Mouse (Mus musculus): Measurements from ENCODE around the gene Acadvl. TPM values are rescaled to one million over a fixed set of nuclear protein-coding genes. Genes with fewer than 3 reads are reported as not detected.

Gene Acadvl
- polyA plus RNA-seq, 1 experiment from 2014 or later, result 111 TPM

DNA sequence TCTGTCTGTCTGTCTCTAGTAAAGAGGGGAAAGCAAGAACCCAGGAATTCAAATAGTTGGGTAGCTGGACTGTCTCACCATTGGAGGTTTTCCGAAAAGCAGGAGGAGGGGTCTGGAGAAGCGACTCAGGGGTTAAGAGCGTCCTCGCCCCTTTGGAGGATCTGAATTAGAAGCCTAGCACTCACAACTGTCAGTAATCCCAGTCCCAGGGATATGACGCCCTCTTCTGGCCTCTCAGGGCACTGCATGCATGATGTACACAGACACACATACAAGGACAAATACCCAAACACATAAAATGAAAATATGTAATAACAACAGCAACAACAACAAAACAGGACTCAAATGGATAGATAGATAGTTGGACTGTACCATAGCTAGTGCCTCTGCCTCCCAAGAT, 54.6 kb downstream of the Acadvl start:
- no peak for ATAC-seq (ENCODE audit: insufficient read depth)
- Histone ChIP-seq H3K27me3 (peaks cover 92% of the 10 kb centered on the region), H3K9me3 (replicated peaks) (no peaks in the 10 kb centered on the region), H3K27ac (replicated peaks) (no peak overlapping the region), H3K4me1 (replicated peaks) (peaks cover 9% of the 10 kb centered on the region), H3K4me2 (no peak overlapping the region), H3K4me3 (replicated peaks) (no peak overlapping the region), H3K36me3 (replicated peaks) (no peaks in the 10 kb centered on the region), H3K9ac (no peak overlapping the region)
- WGBS (ENCODE audit: insufficient replicate concordance), result 41% methylated on average over 5 of the region's 5 CpGs

MicroRNA genes within 50 kb of the gene (microRNA counts, 519-probe panel; counts per million panel counts)
- microRNA mmu-miR-324-3p (not detected), microRNA mmu-miR-324-5p (2,943 counts per million, percentile 59 among the panel's probes with 10 or more counts)

Small RNA genes lying within 50 kb of the gene (microRNA-seq; reads per million reads assigned to microRNA genes)
- not detected for gene Gm44349
- 2,107 reads per million, percentile 83 among the genes with 10 or more reads in this experiment for gene Mir324

Other genes with a start within 250 kb of the Acadvl start
- 0.43 and 0.92 TPM in 2 replicates for gene Zbtb4, start 249.5 kb downstream of the Acadvl start, polyA plus RNA-seq (2015; fragmentation: Nextera tagmentation; extraction: Ambion mirVana)
- gene Chrnb1, start 219.5 kb downstream of the Acadvl start, polyA plus RNA-seq (2015; fragmentation: Nextera tagmentation; extraction: Ambion mirVana), result 0.84 and 1.3 TPM in 2 replicates
- gene Fgf11, start 213.6 kb downstream of the Acadvl start, polyA plus RNA-seq (2015; fragmentation: Nextera tagmentation; extraction: Ambion mirVana), result 0.16 and 0.18 TPM in 2 replicates
- gene Tmem102, start 209.8 kb downstream of the Acadvl start, polyA plus RNA-seq (2015; fragmentation: Nextera tagmentation; extraction: Ambion mirVana), result 0.69 and 0.94 TPM in 2 replicates
- gene Gm39566, start 200.1 kb downstream of the Acadvl start, polyA plus RNA-seq (2015; fragmentation: Nextera tagmentation; extraction: Ambion mirVana), result not detected in 2 replicates
- not detected in 2 replicates for gene Spem2, start 196.9 kb downstream of the Acadvl start, polyA plus RNA-seq (2015; fragmentation: Nextera tagmentation; extraction: Ambion mirVana)
- gene Spem1, start 193.2 kb downstream of the Acadvl start, polyA plus RNA-seq (2015; fragmentation: Nextera tagmentation; extraction: Ambion mirVana), result not detected in 2 replicates
- gene Nlgn2, start 177.6 kb downstream of the Acadvl start, polyA plus RNA-seq (2015; fragmentation: Nextera tagmentation; extraction: Ambion mirVana), result 0.54 and 0.64 TPM in 2 replicates
- 336 and 387 TPM in 2 replicates for gene Tmem256, start 176.9 kb downstream of the Acadvl start, polyA plus RNA-seq (2015; fragmentation: Nextera tagmentation; extraction: Ambion mirVana)
- 26.1 and 28.0 TPM in 2 replicates for gene Plscr3, start 169.0 kb downstream of the Acadvl start, polyA plus RNA-seq (2015; fragmentation: Nextera tagmentation; extraction: Ambion mirVana)
- gene Tnk1, start 156.7 kb downstream of the Acadvl start, polyA plus RNA-seq (2015; fragmentation: Nextera tagmentation; extraction: Ambion mirVana), result 0.60 and 0.62 TPM in 2 replicates
- not detected in 2 replicates for gene Tmem95, start 137.4 kb downstream of the Acadvl start, polyA plus RNA-seq (2015; fragmentation: Nextera tagmentation; extraction: Ambion mirVana)
- 1.2 and 1.4 TPM in 2 replicates for gene Kctd11, start 134.0 kb downstream of the Acadvl start, polyA plus RNA-seq (2015; fragmentation: Nextera tagmentation; extraction: Ambion mirVana)
- gene Acap1, start 119.9 kb downstream of the Acadvl start, polyA plus RNA-seq (2015; fragmentation: Nextera tagmentation; extraction: Ambion mirVana), result 5.9 and 7.2 TPM in 2 replicates
- gene 2810408A11Rik, start 114.4 kb downstream of the Acadvl start, polyA plus RNA-seq (2015; fragmentation: Nextera tagmentation; extraction: Ambion mirVana), result 0.89 and 1.0 TPM in 2 replicates
- 2.7 and 3.1 TPM in 2 replicates for gene Neurl4, start 114.3 kb downstream of the Acadvl start, polyA plus RNA-seq (2015; fragmentation: Nextera tagmentation; extraction: Ambion mirVana)
- 90.6 and 98.4 TPM in 2 replicates for gene Gps2, start 101.5 kb downstream of the Acadvl start, polyA plus RNA-seq (2015; fragmentation: Nextera tagmentation; extraction: Ambion mirVana)
- gene Eif5a, start 93.5 kb downstream of the Acadvl start, polyA plus RNA-seq (2015; fragmentation: Nextera tagmentation; extraction: Ambion mirVana), result 1,245 and 1,257 TPM in 2 replicates
- gene Ybx2, start 79.6 kb downstream of the Acadvl start, polyA plus RNA-seq (2015; fragmentation: Nextera tagmentation; extraction: Ambion mirVana), result not detected in 2 replicates
- gene Slc2a4, start 67.2 kb downstream of the Acadvl start, polyA plus RNA-seq (2015; fragmentation: Nextera tagmentation; extraction: Ambion mirVana), result 19.9 and 22.1 TPM in 2 replicates
- gene Cldn7, start 50.6 kb downstream of the Acadvl start, polyA plus RNA-seq (2015; fragmentation: Nextera tagmentation; extraction: Ambion mirVana), result 4.5 and 6.6 TPM in 2 replicates
- 8.9 and 11.9 TPM in 2 replicates for gene Ctdnep1, start 34.3 kb downstream of the Acadvl start, polyA plus RNA-seq (2015; fragmentation: Nextera tagmentation; extraction: Ambion mirVana)
- 58.1 and 60.5 TPM in 2 replicates for gene Elp5, start 32.9 kb downstream of the Acadvl start, polyA plus RNA-seq (2015; fragmentation: Nextera tagmentation; extraction: Ambion mirVana)
- gene Gabarap, start 24.3 kb downstream of the Acadvl start, polyA plus RNA-seq (2015; fragmentation: Nextera tagmentation; extraction: Ambion mirVana), result 252 and 262 TPM in 2 replicates
- gene Phf23, start 19.6 kb downstream of the Acadvl start, polyA plus RNA-seq (2015; fragmentation: Nextera tagmentation; extraction: Ambion mirVana), result 23.1 and 24.0 TPM in 2 replicates
- gene Dvl2, start 14.8 kb downstream of the Acadvl start, polyA plus RNA-seq (2015; fragmentation: Nextera tagmentation; extraction: Ambion mirVana), result 5.3 and 5.5 TPM in 2 replicates
- gene Dlg4, start 1.5 kb upstream of the Acadvl start, polyA plus RNA-seq (2015; fragmentation: Nextera tagmentation; extraction: Ambion mirVana), result 0.63 and 0.93 TPM in 2 replicates
- 6.8 and 7.3 TPM in 2 replicates for gene Asgr1, start 38.7 kb upstream of the Acadvl start, polyA plus RNA-seq (2015; fragmentation: Nextera tagmentation; extraction: Ambion mirVana)
- 10.7 and 13.0 TPM in 2 replicates for gene Asgr2, start 77.2 kb upstream of the Acadvl start, polyA plus RNA-seq (2015; fragmentation: Nextera tagmentation; extraction: Ambion mirVana)
- gene Mgl2, start 114.9 kb upstream of the Acadvl start, polyA plus RNA-seq (2015; fragmentation: Nextera tagmentation; extraction: Ambion mirVana), result 2.6 and 2.9 TPM in 2 replicates
- 0.39 and 0.60 TPM in 2 replicates for gene Clec10a, start 140.8 kb upstream of the Acadvl start, polyA plus RNA-seq (2015; fragmentation: Nextera tagmentation; extraction: Ambion mirVana)
- gene Slc16a11, start 197.3 kb upstream of the Acadvl start, polyA plus RNA-seq (2015; fragmentation: Nextera tagmentation; extraction: Ambion mirVana), result 1.6 and 1.7 TPM in 2 replicates
- 3.5 and 4.4 TPM in 2 replicates for gene Slc16a13, start 205.7 kb upstream of the Acadvl start, polyA plus RNA-seq (2015; fragmentation: Nextera tagmentation; extraction: Ambion mirVana)
- 2.1 and 2.2 TPM in 2 replicates for gene Bcl6b, start 214.4 kb upstream of the Acadvl start, polyA plus RNA-seq (2015; fragmentation: Nextera tagmentation; extraction: Ambion mirVana)
- 57.1 and 62.2 TPM in 2 replicates for gene 0610010K14Rik, start 222.5 kb upstream of the Acadvl start, polyA plus RNA-seq (2015; fragmentation: Nextera tagmentation; extraction: Ambion mirVana)
- 5.2 and 5.3 TPM in 2 replicates for gene Gm21988, start 224.4 kb upstream of the Acadvl start, polyA plus RNA-seq (2015; fragmentation: Nextera tagmentation; extraction: Ambion mirVana)
- 146 and 150 TPM in 2 replicates for gene Rnasek, start 224.4 kb upstream of the Acadvl start, polyA plus RNA-seq (2015; fragmentation: Nextera tagmentation; extraction: Ambion mirVana)
- gene Alox12, start 239.9 kb upstream of the Acadvl start, polyA plus RNA-seq (2015; fragmentation: Nextera tagmentation; extraction: Ambion mirVana), result 13.8 and 14.5 TPM in 2 replicates

Data from liver, embryonic 15.5 days (tissue).